Mouse (Mus musculus) urinary bladder, postnatal 14 days (tissue): ENCODE data around the gene Il22ra1.
A peak's percentile ranks its signal among the peaks of the same experiment; 100 is the strongest.

ENCODE experiments used
- DNase-seq: peaks from one replicate; pipeline ENCODE4 v3.0.0; 2021; ENCODE audit warnings: low spot score

The Il22ra1 gene

DNA sequence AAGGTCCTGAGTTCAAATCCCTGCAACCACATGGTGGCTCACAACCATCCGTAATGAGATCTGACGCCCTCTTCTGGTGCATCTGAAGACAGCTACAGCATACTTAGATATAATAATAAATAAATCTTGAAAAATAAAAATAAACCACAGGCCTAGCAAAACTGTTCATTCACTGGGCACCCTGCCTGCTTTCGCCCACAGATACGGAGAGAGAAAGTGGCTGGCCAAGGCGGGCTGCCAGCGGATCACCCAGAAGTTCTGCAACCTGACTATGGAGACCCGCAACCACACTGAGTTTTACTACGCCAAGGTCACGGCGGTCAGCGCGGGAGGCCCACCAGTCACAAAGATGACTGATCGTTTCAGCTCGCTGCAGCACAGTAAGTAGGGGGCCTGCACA is 5.9 kb downstream of the Il22ra1 start:
- no peak for DNase-seq

DNA sequence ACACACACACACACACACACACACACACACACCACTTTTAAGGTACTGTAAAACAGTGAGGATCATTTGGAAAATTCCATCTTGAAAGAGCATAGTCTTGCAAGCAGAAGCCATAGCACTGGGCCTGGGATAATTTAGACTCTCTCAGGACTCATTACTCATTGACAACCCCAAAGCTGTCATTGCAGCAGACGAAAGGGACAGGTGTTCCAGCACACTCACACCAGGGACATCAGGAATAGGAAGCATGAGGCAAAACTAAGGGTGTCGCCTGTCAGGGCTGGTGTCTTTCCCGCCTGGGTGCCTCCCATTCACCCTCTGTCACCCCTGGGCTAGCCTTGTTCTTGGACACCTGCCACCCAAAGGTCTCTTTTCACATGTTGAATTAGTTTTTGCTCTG is 8.9 kb downstream of the Il22ra1 start:
- DNase-seq, result no peak

DNA sequence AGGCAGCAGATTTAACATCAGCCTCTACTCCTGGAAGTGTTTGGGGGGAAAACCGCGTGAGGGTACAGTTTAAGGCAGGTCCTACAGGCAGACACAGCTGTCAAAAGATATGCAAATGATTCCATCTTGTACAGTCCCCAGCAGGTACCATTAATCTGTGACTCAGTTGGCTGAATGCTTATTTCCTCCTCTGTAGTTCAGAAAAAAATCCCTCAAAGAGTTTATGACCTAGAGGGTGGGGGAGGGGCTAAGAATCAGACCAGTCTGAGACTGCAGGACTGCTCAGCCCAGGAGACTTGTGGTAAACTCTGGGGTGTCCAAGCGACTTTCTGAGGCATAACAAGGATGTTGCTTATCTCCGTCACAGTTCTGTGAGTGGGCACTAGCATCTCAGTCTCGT is 10.3 kb downstream of the Il22ra1 start:
- no peak for DNase-seq

DNA sequence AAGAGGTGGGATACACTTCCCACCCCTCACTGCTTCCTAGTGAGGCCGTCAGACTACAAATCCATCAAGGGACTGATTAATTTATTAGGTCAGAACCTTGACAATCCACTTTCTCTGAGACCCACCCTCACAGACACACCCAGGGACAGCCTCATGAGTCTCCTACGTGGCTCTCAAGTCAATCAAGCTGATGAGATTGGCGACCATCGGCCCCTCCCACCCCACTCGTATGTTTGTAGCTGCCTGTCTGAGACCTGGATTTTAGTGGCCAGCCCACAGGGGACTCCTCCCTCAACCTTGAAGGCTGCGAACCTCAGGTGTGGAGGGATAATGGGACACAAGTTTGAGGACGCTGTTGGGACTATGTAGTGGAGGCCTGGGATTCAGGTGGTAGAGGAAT is 11.2 kb downstream of the Il22ra1 start:
- no peak for DNase-seq

DNA sequence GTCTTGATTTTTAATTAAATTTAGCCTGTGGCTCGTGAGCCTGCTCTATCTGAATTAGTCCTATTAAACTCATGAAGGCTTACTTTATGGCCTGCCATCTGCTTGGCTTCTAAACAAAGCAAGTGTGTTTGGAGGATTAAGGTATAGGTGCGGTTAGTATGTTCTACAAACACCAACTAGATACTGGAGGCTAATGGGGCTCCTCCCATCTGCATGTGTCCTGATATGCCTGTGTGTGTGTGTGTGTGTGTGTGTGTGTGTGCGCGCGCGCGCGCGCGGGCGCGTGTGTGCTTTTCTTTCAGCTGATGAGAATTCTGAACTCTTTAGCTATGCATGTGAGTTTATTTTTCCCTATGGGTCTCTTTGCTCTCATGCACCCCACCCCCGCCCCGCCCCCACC is 11.7 kb downstream of the Il22ra1 start:
- DNase-seq, result no peak

DNA sequence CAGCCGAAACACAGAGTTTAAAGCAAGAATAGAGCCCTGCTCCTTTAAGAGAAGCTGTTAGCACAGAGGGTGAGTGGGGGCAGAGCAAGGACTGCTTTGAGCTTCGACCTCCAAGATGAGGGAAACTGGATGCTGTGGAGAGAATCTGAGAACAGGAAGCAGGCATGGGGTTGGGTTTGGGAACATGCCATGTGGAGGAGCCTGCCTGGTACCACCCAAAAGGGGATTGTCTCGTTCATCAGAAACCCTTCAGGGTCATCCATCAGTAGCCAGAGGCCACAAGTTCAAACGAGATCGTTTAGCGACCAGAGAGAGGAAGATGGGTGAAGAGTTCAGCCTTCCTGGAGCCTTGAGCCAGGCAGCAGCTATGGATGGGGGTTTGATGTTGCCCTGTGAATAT is 15.5 kb downstream of the Il22ra1 start:
- DNase-seq, result no peak

DNA sequence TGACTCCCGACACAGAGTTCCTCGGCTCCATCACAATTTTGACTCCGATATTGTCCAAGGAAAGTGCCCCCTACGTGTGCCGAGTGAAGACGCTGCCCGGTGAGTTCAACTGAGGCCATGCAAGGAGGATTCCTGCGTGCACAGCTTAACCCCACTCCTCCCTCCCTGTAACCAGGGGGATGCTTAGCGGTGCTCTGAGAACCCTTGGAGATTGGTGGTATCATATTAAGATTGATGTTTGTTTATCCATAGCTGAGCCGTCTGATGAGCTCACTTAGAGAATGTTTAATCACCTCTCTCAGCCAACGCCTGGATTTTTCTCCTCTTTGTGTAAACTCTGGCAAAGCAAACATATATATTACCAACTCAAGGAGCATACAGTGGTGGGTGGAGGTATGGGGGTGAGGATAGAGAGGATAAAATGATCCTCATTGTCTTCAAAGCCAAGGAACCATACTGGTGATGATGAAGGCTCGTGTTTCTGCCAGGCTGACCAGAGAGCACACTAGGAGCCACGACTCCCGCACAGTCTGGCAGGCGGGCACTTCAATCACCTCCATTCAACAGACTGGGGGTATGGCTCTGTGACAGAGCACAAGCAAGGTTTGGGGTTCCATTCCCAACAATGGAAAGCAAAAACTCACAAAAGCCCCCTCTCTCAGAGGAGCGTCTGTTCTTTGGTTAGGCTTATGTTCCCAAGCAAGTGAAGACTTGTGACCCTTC is 16.9 kb downstream of the Il22ra1 start:
- no peak for DNase-seq

DNA sequence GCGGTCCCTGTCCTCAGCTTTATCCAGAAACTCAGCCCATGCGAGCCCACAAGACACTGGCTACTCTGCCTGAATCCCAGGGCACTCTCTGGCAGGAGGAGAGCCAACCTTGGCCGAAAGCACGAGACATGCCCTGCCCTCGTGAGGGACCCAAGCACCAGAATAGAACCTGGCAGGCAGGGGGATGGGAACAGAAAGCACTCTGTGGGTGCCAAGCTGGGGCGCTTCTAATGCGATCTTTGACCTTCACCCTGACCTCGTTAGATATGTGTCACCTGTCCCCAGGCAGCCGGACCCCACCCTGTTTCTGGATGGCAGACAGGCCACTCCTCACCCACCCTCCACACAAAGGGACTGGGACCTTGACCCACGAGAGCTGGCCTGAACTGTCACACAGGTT is 17.6 kb downstream of the Il22ra1 start:
- no peak for DNase-seq

DNA sequence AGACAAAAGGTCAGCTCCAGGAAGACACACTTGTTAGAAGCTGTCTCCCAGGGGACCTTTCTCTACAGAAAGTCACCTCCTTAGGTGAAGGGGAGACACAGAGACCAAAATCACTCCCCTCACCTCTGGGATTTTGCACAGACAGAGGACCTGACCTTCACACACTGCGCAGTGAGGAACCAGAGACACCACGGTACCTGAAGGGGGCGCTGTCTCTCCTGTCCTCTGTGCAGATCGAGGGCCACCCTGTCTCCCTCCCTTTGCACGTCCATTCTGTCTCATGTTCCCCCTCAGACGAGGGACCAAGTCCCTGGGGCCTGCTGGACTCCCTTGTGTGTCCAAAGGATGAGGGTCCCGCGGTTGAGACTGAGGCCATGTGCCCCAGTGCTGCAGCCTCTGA is 22.9 kb downstream of the Il22ra1 start:
- no peak for DNase-seq

DNA sequence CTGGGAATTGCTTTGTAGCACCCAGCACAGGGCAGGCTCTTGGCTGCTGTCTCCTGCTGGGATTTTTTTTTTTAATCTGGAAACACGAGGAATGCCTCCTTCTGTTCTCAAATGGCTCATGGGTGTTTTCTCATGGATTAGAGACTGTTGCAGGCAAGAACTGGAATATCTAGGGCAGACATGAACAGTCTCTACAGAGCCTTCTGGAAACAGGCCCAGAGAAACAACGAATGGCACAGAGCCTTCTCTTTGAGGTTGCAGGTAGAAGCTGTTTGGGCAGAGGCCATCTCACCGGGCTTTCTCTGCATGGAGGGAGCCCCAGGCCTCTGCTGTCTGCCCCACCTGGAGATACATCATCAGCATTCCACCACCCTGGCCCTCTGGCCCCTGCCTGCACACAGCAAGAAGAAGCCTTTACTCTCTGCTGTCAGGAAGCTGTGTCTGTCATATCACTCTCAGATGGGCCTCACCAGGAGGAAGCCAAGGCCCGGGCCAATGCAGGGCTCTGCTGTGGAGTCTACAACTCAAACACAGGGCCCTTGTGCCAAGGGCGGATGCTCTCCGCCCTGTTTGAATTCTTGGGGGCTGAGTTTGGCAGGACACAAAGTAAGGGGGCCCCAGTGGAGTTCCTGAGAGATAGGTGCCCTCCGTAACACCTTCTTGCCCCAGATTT is 24.3 kb downstream of the Il22ra1 start:
- DNase-seq, result no peak

DNA sequence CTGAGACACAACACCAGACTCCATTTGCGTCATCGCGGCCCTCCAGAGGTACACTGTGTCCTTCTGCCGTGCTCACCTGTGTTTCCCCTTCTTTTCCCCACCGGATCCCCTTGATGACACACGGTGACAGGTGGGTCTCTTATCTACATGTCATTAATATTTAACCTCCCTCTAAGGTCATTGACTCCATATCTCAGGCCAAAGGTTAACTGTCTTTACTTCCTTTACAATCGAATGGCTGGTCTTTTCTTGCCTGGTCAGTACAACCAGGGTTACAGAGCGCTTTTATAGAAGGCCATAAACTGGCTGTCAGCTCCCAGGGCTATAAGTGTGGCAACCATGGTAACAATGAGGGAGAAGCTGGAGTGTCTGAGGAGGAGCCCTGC is 24.8 kb downstream of the Il22ra1 start:
- DNase-seq, result no peak

DNA sequence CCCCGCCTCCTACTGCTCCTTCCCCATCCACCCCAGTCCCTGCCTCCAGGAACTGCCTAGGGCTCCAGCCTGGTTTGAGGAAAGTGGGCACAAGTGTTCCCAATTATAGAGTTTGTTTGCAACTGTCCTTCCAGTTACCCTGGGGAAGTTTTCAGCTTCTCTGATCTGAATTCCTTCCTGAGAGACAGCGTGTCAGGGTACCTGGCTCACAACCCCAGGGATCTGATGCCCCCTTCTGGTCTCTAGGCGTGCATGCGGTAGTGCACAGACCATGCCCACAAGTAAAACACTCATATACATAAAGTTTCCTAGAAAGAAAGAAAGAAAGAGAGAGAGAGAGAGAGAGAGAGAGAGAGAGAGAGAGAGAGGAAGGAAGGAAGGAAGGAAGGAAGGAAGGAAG is 30.4 kb downstream of the Il22ra1 start:
- DNase-seq, result no peak

DNA sequence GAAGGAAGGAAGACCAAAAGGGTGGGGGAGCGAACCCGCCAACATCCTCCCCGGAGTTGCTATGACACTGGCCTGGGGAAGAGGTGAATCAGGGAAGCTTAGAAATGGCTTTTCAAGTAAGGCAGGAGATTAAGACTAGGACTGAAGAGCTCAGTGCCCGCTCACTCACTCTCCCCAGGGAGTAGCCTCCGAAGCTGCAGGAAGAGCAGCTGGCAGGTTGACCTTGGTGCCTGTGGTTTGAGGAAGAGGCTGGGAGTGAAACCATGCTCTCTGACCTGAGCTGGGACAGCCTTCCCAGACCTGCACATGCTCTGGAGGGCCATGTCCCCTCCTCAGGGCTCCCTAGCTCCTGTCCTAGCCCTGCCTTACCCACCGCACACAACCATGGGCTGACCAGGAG is 30.9 kb downstream of the Il22ra1 start:
- no peak for DNase-seq

DNA sequence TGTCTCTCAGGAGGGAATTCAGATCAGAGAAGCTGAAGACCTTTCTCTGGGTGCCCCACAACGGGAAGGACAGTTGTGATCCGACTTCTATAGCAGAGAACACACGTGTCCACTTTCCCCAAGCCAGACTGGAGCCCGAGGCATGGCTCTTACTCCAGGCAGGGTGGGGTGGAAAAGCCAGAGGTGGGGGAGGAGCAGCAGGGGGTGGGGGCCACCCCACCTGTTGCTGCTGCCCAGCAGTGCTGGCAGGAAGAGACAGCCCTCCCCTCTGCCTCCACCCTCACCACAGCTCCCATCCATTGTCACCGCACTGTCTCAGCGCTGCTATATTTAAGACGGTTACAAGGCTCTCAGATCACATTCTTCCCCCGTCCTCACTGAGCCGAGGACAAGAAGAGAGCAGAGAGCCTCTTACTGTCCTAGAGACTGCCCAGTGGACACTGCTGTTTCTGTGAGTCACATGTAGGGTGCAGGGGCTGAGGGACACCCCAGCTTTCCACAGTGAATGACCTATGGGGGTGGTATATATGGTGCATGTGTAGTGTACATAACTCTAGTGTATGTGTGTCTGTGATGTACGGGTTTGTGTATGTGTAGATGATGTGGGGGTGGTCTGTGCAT is 31.5 kb downstream of the Il22ra1 start, which contains the start of gene Myom3:
Gene Myom3, plus strand, starts transcription at position 360 of the 621 bp plus-strand sequence.
- DNase-seq, result no peak

DNA sequence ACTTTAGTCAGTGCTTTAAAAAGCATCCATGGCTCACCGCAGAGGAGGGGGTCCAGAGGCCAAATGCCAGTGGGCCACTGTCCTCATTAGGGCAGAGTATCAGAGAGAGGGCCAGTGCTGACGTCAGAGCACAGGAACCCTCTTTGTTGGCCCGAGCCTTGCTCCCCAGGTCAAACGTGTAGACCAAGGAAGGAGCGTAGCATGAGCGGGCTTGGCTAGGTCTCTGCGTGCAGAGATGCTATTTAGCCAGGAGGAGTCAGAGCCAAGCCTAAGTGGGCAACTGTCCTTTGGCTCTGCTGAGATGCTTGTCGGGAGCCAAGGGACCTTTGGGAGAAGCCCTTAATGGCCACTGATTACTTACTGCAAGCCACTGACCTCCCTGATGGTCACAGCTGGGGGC is 33.1 kb downstream of the Il22ra1 start:
- no peak for DNase-seq

DNA sequence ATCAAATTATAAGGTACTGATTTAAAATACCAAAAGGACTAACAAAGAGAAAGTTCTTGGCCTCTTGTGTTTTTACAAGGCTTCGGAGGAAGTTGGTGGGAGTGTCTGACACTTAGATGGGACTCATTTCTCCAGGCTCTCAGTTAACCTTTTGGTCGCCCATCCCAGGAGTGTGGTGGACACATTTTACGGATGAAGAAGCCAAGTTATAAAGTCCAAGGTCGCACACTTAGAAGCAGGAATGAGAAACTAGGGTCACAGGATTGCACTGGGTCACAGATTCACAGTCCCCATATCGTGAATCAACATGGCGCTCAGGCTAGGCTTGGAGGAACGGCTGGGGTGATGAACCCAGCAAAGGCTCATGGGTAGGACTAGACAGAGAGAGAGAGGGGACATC is 33.6 kb downstream of the Il22ra1 start:
- DNase-seq, result no peak

DNA sequence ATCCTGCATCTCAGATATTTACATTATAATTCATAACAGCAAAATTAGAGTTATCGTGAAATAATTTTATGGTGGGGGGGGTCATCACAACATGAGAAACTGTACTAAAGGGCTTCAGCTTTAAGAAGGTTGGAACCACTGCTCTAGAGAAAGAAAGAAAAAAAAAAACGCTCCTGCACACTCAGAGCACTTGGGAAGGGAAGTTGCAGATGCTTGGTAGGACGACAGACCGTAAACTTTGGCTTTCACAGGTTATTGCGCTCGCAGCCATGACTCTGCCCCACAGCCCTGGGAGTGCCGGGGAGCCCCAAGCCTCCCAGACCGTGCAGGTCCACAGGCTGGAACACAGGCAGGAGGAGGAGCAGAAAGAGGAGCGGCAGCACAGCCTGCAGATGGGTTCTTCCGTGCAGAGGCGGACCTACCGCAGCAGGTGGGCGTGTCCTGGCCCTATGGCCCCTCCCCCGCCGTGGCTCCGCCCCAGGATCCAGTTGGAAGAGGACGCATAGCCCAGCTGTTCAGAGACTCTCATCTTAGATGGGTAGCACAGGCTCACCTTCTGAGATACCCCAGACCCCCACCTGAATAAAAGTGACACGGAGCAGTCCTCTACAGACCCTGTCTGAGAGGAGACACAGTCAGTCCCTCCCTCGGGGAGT is 34.4 kb downstream of the Il22ra1 start:
- DNase-seq, result peak; percentile 77

DNA sequence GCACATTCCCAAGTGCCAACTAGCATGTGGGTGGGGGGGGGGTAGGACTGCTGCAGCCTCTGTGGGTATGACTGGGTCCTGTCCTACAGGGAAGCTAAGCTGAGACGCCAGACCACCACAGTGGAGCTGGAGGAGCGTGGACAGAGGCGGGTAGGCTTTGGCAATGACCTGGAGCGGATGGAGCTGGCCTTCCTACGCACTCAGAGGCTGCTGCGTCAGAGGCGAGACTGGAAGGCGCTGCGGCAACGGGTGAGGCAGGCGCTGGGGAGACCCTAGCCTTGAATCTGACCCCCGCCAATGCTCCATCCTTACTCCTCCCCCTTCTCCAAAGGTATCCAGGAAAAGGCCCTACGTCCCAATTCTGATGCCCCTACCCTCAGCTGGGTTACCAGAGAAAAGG is 36.7 kb downstream of the Il22ra1 start:
- DNase-seq, result no peak

DNA sequence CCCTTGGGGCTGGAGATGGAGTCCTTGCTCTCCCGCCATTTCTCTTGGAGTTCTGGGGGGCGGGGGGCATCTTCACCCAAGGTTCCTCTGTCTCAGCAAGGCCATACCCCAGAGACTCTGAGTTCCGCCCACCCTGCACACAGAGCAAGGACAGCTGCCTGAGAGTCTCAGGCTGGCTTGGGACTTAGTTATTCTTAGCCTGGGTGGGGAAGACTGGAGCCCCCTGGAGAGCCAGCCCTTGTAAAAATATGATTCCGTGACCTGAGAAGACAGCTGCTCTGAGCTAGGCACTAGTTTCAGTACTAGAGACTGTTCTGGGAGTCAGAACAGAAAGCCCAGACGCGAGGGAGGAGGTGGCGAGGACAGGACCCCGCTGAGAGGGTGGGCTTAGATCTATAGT is 37.7 kb downstream of the Il22ra1 start:
- DNase-seq, result no peak

DNA sequence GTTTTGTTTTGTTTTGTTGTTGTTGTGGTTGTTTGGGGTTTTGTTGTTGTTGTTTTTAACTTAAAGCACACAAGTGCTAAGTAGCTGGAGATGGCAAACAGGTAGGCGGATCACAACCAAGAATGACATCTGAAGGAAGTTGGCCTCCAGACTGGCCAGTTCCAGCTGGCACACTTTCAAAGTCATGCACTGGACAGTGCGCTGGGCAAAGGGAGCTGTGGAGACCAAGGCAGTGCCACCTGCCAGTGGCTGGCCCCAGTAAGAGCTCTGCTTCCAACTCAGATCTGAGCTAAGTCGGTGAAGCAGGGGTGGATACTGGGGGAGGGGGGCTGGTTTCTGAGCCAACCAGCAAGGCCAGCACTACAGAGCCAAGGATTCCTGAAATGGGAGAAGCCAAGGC is 39.0 kb downstream of the Il22ra1 start:
- DNase-seq, result no peak

DNA sequence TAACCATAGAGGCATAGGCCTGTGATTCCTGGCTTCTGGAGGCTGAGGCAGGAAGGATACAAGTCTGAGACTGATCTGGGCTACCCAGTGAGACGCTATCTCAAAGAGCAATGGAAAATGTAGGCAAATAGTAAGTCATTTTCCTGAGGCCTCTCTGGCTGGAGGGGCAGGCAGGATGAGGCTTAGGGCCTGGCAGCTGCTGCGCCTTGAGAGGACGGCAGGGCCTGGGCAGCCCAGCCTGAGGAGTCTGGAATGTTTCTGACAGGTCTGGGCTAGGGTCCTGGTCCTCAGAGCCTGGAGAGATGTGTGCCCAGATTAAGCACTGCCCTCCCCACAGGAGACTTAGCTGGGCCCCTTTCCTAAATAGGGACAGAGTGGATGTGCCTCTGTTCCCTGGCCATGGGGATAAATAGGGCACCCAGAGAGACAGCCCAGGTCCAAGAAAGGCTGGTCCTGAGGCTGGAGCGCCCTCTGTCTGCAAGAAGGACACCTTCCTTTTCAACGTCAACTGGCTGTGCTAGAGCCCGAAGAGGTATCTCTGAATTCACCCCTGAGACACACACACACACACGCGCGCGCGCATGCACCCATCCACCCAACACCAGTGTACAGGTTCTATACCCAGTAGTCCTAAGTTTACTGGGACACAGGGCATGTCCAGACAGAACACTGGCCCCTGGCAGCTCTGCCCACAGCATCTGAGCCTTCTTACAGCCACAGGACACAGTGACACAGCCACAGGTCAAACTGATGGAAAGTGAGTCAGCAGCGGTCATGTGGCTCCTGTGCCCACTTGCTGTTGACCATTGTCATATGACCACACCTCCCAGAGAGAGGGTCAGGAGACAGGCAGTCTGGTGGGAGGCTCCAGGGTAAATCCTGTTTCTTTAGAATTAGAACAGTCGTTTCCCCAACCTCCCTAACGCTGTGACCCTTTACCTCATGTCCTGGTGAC is 40.9 kb downstream of the Il22ra1 start:
- peak; percentile 63 for DNase-seq
